Mouse (Mus musculus): ENCODE measurements around the gene Kcnj4.

DNA sequence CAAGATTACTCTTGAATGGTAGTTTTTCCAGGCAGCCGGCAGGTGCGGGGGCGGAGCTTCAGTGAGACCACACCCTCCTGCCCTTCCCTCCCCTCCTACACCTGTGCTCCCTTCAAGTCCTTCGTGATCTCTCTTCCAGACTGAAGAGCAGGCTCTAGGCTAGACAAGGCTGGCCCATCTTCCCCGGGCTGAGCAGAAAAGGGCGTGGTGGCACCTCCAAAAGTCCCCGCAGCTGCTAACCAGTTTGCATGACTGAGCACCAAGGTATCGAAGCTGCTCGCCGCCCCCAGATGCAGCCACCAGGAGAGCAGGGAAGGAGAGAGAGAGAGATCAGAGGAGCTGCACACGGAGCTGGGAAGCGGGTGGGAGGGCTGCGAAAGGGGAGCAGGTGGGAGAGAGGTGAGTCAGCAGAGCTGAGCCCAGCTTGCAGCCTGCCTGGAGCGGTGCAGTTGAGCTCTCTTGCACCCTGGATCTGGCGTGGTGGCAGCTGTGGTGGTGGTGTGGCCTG, 23.8 kb downstream of the Kcnj4 start:
- TF ChIP-seq CTCF (IDR thresholded peaks at IDR 0.05; ENCODE audit: low read depth) (no peak), EP300 (IDR thresholded peaks at IDR 0.05; ENCODE audit: low read depth) (no peak)

Data from liver, embryonic 14.5 days (tissue).